9 mouse cellular contexts compared by ENCODE assay signal in genomic region chr1:38626739-38627661, GRCm38 (mm10). TPM values are rescaled to one million over a fixed set of nuclear protein-coding genes. Genes with fewer than 3 reads are reported as not detected.
DNase-seq lines count a peak whose midpoint lies in the region; ATAC-seq lines count a peak whose summit lies in the region.
"Had no signal": no experiment of that assay in that cellular context is flagged by ENCODE, and none has a peak within 500 bp of the region (broad histone marks: within the 10 kb centered on the region; RNA-seq: fewer than 3 reads in every experiment).

No protein-coding gene starts in this region.

- WGBS in kidney, embryonic 16.5 days, result 0% methylated on average over 67 of the region's 133 CpGs
- 1% methylated on average over 95 of the region's 133 CpGs for WGBS in liver, embryonic 15.5 days (ENCODE audit: insufficient replicate concordance)
- WGBS in neural tube, embryonic 13.5 days, result under 1% methylated on average over 65 of the region's 133 CpGs

- peak overlapping the region; percentile 78 for H3K4me3 ChIP-seq in kidney, embryonic 16.5 days (ENCODE audit: low read length)
- peak overlapping the region; percentile 52 for H3K4me3 ChIP-seq in liver, embryonic 15.5 days (replicated peaks)
- H3K4me3 ChIP-seq in neural tube, embryonic 13.5 days, result peak overlapping the region; percentile 93

- no peaks in the 10 kb centered on the region for H3K36me3 ChIP-seq in kidney, embryonic 16.5 days (ENCODE audit: insufficient read depth, low read length)
- no peaks in the 10 kb centered on the region for H3K36me3 ChIP-seq in liver, embryonic 15.5 days (replicated peaks)
- H3K36me3 ChIP-seq in neural tube, embryonic 13.5 days, result 0 out of 2 replicates have a peak, but pooled peaks cover 4% of the 10 kb centered on the region

- peak; percentile 22 for DNase-seq in kidney, adult 18-20 months
- DNase-seq in kidney, adult 9 months, result no peak
- DNase-seq in embryo, embryonic 11 days, result peak; percentile 91
- peak; percentile 7 for DNase-seq in heart, adult 9 months (ENCODE audit: low spot score in 2 of 2)
- peak; percentile 16 for DNase-seq in testis, postnatal 14 days (ENCODE audit: low spot score)

- H3K9me3 ChIP-seq in kidney, embryonic 16.5 days (ENCODE audit: low read length), result no peaks in the 10 kb centered on the region
- H3K9me3 ChIP-seq in liver, embryonic 15.5 days (replicated peaks), result no peaks in the 10 kb centered on the region
- no peaks in the 10 kb centered on the region for H3K9me3 ChIP-seq in neural tube, embryonic 13.5 days

- peaks cover 4% of the 10 kb centered on the region; the same call in 1 of the 2 replicates for H3K27me3 ChIP-seq in kidney, embryonic 16.5 days (ENCODE audit: insufficient read depth, low read length)
- H3K27me3 ChIP-seq in liver, embryonic 15.5 days, result peaks cover 76% of the 10 kb centered on the region
- H3K27me3 ChIP-seq in neural tube, embryonic 13.5 days, result 0 out of 2 replicates have a peak, but pooled peaks cover 2% of the 10 kb centered on the region
- H3K27me3 ChIP-seq: CH12.LX had no signal

- ATAC-seq in kidney, embryonic 16.5 days (ENCODE audit: low FRiP score, low TSS enrichment), result peak; percentile 88
- peak; percentile 63 for ATAC-seq in liver, embryonic 15.5 days (ENCODE audit: insufficient read depth)
- peak; percentile 89 for ATAC-seq in neural tube, embryonic 13.5 days (ENCODE audit: low read depth)

- peak overlapping the region; percentile 80 for H3K27ac ChIP-seq in kidney, embryonic 16.5 days (ENCODE audit: low read length)
- H3K27ac ChIP-seq in liver, embryonic 15.5 days (replicated peaks), result no peak overlapping the region
- peak overlapping the region; percentile 98 for H3K27ac ChIP-seq in neural tube, embryonic 13.5 days (replicated peaks)

- peaks cover 28% of the 10 kb centered on the region for H3K4me1 ChIP-seq in kidney, embryonic 16.5 days (ENCODE audit: insufficient read depth, low read length)
- 0 out of 2 replicates have a peak, but pooled peaks cover 9% of the 10 kb centered on the region for H3K4me1 ChIP-seq in liver, embryonic 15.5 days (replicated peaks)
- peaks cover 77% of the 10 kb centered on the region for H3K4me1 ChIP-seq in neural tube, embryonic 13.5 days (replicated peaks)

- H3K9ac ChIP-seq in kidney, embryonic 16.5 days (replicated peaks; ENCODE audit: low read length), result peak overlapping the region; percentile 78
- no peak overlapping the region; the same call in 1 of the 2 replicates for H3K9ac ChIP-seq in liver, embryonic 15.5 days
- H3K9ac ChIP-seq in neural tube, embryonic 13.5 days, result peak overlapping the region; percentile 97

- peak overlapping the region; percentile 87 for H3K4me2 ChIP-seq in kidney, embryonic 16.5 days (replicated peaks; ENCODE audit: low read depth, low read length)
- H3K4me2 ChIP-seq in liver, embryonic 15.5 days, result peak overlapping the region; percentile 72
- peak overlapping the region; percentile 84 for H3K4me2 ChIP-seq in neural tube, embryonic 13.5 days

RNA-seq across cellular contexts. Expression of gene Aff3, which starts 37.8 kb away (rescaled TPM):
- polyA plus RNA-seq in kidney, embryonic 16.5 days (2015; fragmentation: Nextera tagmentation; extraction: Ambion mirVana), result 4.0 and 4.4 TPM in 2 replicates
- 0.60 and 0.67 TPM in 2 replicates for polyA plus RNA-seq in liver, embryonic 15.5 days (2015; fragmentation: Nextera tagmentation; extraction: Ambion mirVana)
- 32.1 and 32.3 TPM in 2 replicates for polyA plus RNA-seq in neural tube, embryonic 13.5 days (2015; fragmentation: Nextera tagmentation; extraction: Ambion mirVana)
